Mouse (Mus musculus) left cerebral cortex, postnatal 25 days (tissue): ENCODE measurements around the gene Spats2l. TPM values are rescaled to one million over a fixed set of nuclear protein-coding genes. Genes with fewer than 3 reads are reported as not detected.
A peak's percentile ranks its signal among the peaks of the same experiment; 100 is the strongest.

ENCODE experiments used
- DNase-seq, 2 experiments: peaks; one replicate each; pipeline ENCODE4 v3.0.0; 2022; ENCODE audit warnings: low spot score in 2 of 2, mixed read lengths in 1 of 2
- intact Hi-C: fragments of 180-260 bp; cut with DNase I; formaldehyde crosslinking; loops from one replicate; pipeline ENCODE4 v1.15.1; 2025
- total RNA-seq, 2 experiments: library from RNA; stranded (reverse); gene quantifications; 2 replicates each; pipeline ENCODE4 v1.2.3; 2021

Gene Spats2l
- total RNA-seq, 2 experiments from 2014 or later, result 47.5 to 47.8 TPM

GRCm38 (mm10) chr1:57875109-57875508 lies 101.1 kb downstream of the Spats2l start:
- intact Hi-C loops, result loop anchor here (5.0 kb wide), 2 partner anchors 68 to 98 kb away; no protein-coding TSS in a partner anchor
- no peak for DNase-seq

GRCm38 (mm10) chr1:57875512-57875911 lies 101.5 kb downstream of the Spats2l start:
- intact Hi-C loops, result loop anchor here (5.0 kb wide), 2 partner anchors 68 to 98 kb away; no protein-coding TSS in a partner anchor
- DNase-seq, result no peak

- intact Hi-C loops, result loop anchor here (5.0 kb wide), 2 partner anchors 72 to 102 kb away; no protein-coding TSS in a partner anchor
- peak in 1 of 2 experiments; percentile 79 for DNase-seq
Observed at GRCm38 (mm10) chr1:57878957-57879356, 105.0 kb downstream of the Spats2l start.

- DNase-seq, result no peak
- intact Hi-C loops, result no loop called here
Observed at GRCm38 (mm10) chr1:57884867-57885266, 110.9 kb downstream of the Spats2l start.

- intact Hi-C loops, result no loop called here
Observed at GRCm38 (mm10) chr1:57889803-57890202, 115.8 kb downstream of the Spats2l start.

GRCm38 (mm10) chr1:57890259-57890902 lies 116.4 kb downstream of the Spats2l start:
- no peak for DNase-seq
- intact Hi-C loops, result no loop called here

More at GRCm38 (mm10) chr1:57889803-57890202, 115.8 kb downstream of the Spats2l start:
- no peak for DNase-seq

GRCm38 (mm10) chr1:57890903-57891267 lies 116.9 kb downstream of the Spats2l start:
- DNase-seq, result no peak
- intact Hi-C loops, result no loop called here

GRCm38 (mm10) chr1:57901494-57901893 lies 127.5 kb downstream of the Spats2l start:
- intact Hi-C loops, result no loop called here
- DNase-seq, result no peak

- intact Hi-C loops, result no loop called here
- DNase-seq, result peak in 1 of 2 experiments; percentile 26
Observed at GRCm38 (mm10) chr1:57903793-57904192, 129.8 kb downstream of the Spats2l start.

- intact Hi-C loops, result no loop called here
- no peak for DNase-seq
Observed at GRCm38 (mm10) chr1:57905912-57906311, 131.9 kb downstream of the Spats2l start.

- intact Hi-C loops, result no loop called here
- DNase-seq, result no peak
Observed at GRCm38 (mm10) chr1:57906312-57906711, 132.3 kb downstream of the Spats2l start.

GRCm38 (mm10) chr1:57911561-57911960 lies 137.6 kb downstream of the Spats2l start:
- no peak for DNase-seq
- intact Hi-C loops, result no loop called here

- DNase-seq, result no peak
- intact Hi-C loops, result no loop called here
Observed at GRCm38 (mm10) chr1:57917342-57917741, 143.4 kb downstream of the Spats2l start.

- DNase-seq, result no peak
- intact Hi-C loops, result no loop called here
Observed at GRCm38 (mm10) chr1:57918567-57918966, 144.6 kb downstream of the Spats2l start.

GRCm38 (mm10) chr1:57934287-57934686 lies 160.3 kb downstream of the Spats2l start:
- no peak for DNase-seq
- intact Hi-C loops, result no loop called here

- no peak for DNase-seq
- intact Hi-C loops, result no loop called here
Observed at GRCm38 (mm10) chr1:57940691-57941090, 166.7 kb downstream of the Spats2l start.

- DNase-seq, result no peak
- intact Hi-C loops, result no loop called here
Observed at GRCm38 (mm10) chr1:57941095-57941494, 167.1 kb downstream of the Spats2l start.

- DNase-seq, result no peak
- intact Hi-C loops, result no loop called here
Observed at GRCm38 (mm10) chr1:57941734-57942133, 167.8 kb downstream of the Spats2l start.

GRCm38 (mm10) chr1:57942215-57942614 lies 168.3 kb downstream of the Spats2l start:
- intact Hi-C loops, result no loop called here
- DNase-seq, result no peak

GRCm38 (mm10) chr1:57947552-57948347 lies 173.8 kb downstream of the Spats2l start:
- intact Hi-C loops, result loop anchor here (1.0 to 5.0 kb wide), 2 partner anchors 175 to 518 kb away; partner anchors contain the start of gene Spats2l
- no peak for DNase-seq

- DNase-seq, result peak; percentile 13 to 37
- intact Hi-C loops, result loop anchor here (5.0 kb wide), 1 partner anchor 177 kb away; the partner anchor contains the start of gene Spats2l
Observed at GRCm38 (mm10) chr1:57949195-57949594, 175.2 kb downstream of the Spats2l start.
